15 mouse cellular contexts compared by ENCODE assay signal in the genomic region with DNA sequence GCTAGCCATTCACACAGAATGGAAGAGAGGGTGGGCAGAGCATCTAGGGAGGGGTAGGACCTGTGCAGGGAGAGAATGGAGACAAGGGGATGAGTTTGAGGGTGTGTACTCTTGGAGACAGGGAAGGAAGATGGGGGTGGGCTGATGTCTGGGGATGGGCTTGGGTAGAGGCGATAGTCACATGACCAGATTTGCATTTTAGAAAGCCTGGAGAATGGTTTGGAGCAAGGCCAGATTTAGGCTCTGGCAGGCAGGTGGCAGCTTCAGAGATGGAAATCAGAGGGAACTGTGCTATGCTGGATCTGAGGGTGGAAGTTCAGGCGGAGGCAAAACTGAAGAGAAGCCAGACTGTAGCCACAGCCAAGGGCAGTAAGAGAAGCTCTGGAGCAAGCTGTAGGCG. TPM values are rescaled to one million over a fixed set of nuclear protein-coding genes. Genes with fewer than 3 reads are reported as not detected.
DNase-seq lines count a peak whose midpoint lies in the region; ATAC-seq and TF ChIP-seq lines count a peak whose summit lies in the region.
"Had no signal": no experiment of that assay in that cellular context is flagged by ENCODE, and none has a peak within 500 bp of the region (broad histone marks: within the 10 kb centered on the region; RNA-seq: fewer than 3 reads in every experiment).

No protein-coding gene starts in this region.

- WGBS in hindbrain, embryonic 14.5 days, result 47% methylated on average over 3 of the region's 3 CpGs
- 34% methylated on average over 3 of the region's 3 CpGs for WGBS in neural tube, embryonic 14.5 days

- H3K36me3 ChIP-seq in hindbrain, embryonic 14.5 days (replicated peaks; ENCODE audit: control insufficient read depth, insufficient read depth), result peaks cover 22% of the 10 kb centered on the region
- no peaks in the 10 kb centered on the region for H3K36me3 ChIP-seq in neural tube, embryonic 14.5 days (ENCODE audit: control insufficient read depth, insufficient read depth, low read length)

- peak overlapping the region; percentile 59 for H3K27ac ChIP-seq in hindbrain, embryonic 14.5 days
- H3K27ac ChIP-seq in neural tube, embryonic 14.5 days (ENCODE audit: low read depth, low read length), result no peak overlapping the region
- H3K27ac ChIP-seq: heart, embryonic 15.5 days had no signal

- H3K4me3 ChIP-seq in hindbrain, embryonic 14.5 days (replicated peaks; ENCODE audit: low read length), result no peak overlapping the region
- H3K4me3 ChIP-seq in neural tube, embryonic 14.5 days (ENCODE audit: low read depth, low read length), result no peak overlapping the region
- H3K4me3 ChIP-seq: heart, embryonic 15.5 days had no signal

- 0 out of 2 replicates have a peak, but pooled peaks have one; percentile 37 for ATAC-seq in hindbrain, embryonic 14.5 days (ENCODE audit: low FRiP score)
- ATAC-seq in neural tube, embryonic 14.5 days (ENCODE audit: low read depth), result peak; percentile 52; the same call in 1 of the 2 replicates
- ATAC-seq: lung, postnatal 0 days had no signal

- H3K9me3 ChIP-seq in hindbrain, embryonic 14.5 days (ENCODE audit: control insufficient read depth, low read length), result no peaks in the 10 kb centered on the region
- no peaks in the 10 kb centered on the region for H3K9me3 ChIP-seq in neural tube, embryonic 14.5 days (ENCODE audit: control insufficient read depth, low read length)
- H3K9me3 ChIP-seq: G1E; heart, embryonic 15.5 days had no signal

- no peak for TF ChIP-seq CTCF in brain, embryonic 14.5 days (IDR thresholded peaks at IDR 0.05; ENCODE audit: borderline replicate concordance, extremely low read depth, insufficient read depth, insufficient read length)

- DNase-seq in retina, postnatal 1 day, result peak; percentile 54
- DNase-seq in retina, embryonic 14.5 days (ENCODE audit: low spot score), result no peak
- peak; percentile 96 for DNase-seq in brain, embryonic 14.5 days (ENCODE audit: low read depth)
- DNase-seq in hindbrain, embryonic 14.5 days (ENCODE audit: low spot score), result peak; percentile 66
- DNase-seq in B cell, adult 2 months, result no peak
- no peak for DNase-seq in adrenal gland, postnatal 10 days
- DNase-seq: embryo, embryonic 11 days; gastrocnemius, postnatal 36 days; kidney, postnatal 10 days; layer of hippocampus, postnatal 36 days had no signal

- no peak for TF ChIP-seq POLR2A in brain, embryonic 14.5 days (IDR thresholded peaks at IDR 0.05; ENCODE audit: borderline replicate concordance, extremely low read depth, insufficient read depth, insufficient read length, poor library complexity, severe bottlenecking)

- H3K27me3 ChIP-seq in hindbrain, embryonic 14.5 days (ENCODE audit: control insufficient read depth, insufficient read depth, low read length), result no peaks in the 10 kb centered on the region
- H3K27me3 ChIP-seq in neural tube, embryonic 14.5 days (ENCODE audit: control insufficient read depth, insufficient read depth, low read length), result no peaks in the 10 kb centered on the region
- H3K27me3 ChIP-seq: heart, embryonic 15.5 days had no signal

- H3K4me1 ChIP-seq in hindbrain, embryonic 14.5 days (replicated peaks; ENCODE audit: control insufficient read depth, insufficient read depth, low read length), result peaks cover 9% of the 10 kb centered on the region
- peaks cover 21% of the 10 kb centered on the region for H3K4me1 ChIP-seq in neural tube, embryonic 14.5 days (ENCODE audit: control insufficient read depth, insufficient read depth, low read length)

- no peak overlapping the region for H3K4me2 ChIP-seq in hindbrain, embryonic 14.5 days (replicated peaks)
- no peak overlapping the region for H3K4me2 ChIP-seq in neural tube, embryonic 14.5 days (ENCODE audit: low read depth, low read length)
- H3K4me2 ChIP-seq: heart, embryonic 15.5 days had no signal

- H3K9ac ChIP-seq in hindbrain, embryonic 14.5 days, result no peak overlapping the region
- H3K9ac ChIP-seq in neural tube, embryonic 14.5 days (replicated peaks; ENCODE audit: low read depth, low read length), result no peak overlapping the region
- H3K9ac ChIP-seq: heart, embryonic 15.5 days had no signal

RNA-seq across cellular contexts. Expression of a gene that starts 15.8 kb away (rescaled TPM):
- 32.2 and 36.8 TPM in 2 replicates for polyA plus RNA-seq in brain, embryonic 14.5 days (2012; rRNA removed)
- polyA plus RNA-seq in hindbrain, embryonic 14.5 days (2014; fragmentation: Nextera tagmentation; extraction: Ambion mirVana), result 47.3 and 47.5 TPM in 2 replicates
- 60.2 and 64.9 TPM in 2 replicates for polyA plus RNA-seq in neural tube, embryonic 14.5 days (2014; fragmentation: Nextera tagmentation; extraction: Ambion mirVana)
- 10 to 100 TPM; 15.4 to 21.8 TPM for total RNA-seq in adrenal gland, postnatal 10 days (2021)

RNA-seq across cellular contexts. Expression of a gene that starts 56.7 kb away (rescaled TPM):
- polyA plus RNA-seq in brain, embryonic 14.5 days (2012; rRNA removed), result 5.4 and 7.2 TPM in 2 replicates
- 6.7 and 10.0 TPM in 2 replicates for polyA plus RNA-seq in hindbrain, embryonic 14.5 days (2014; fragmentation: Nextera tagmentation; extraction: Ambion mirVana)
- 10.1 and 10.7 TPM in 2 replicates for polyA plus RNA-seq in neural tube, embryonic 14.5 days (2014; fragmentation: Nextera tagmentation; extraction: Ambion mirVana)
- total RNA-seq in adrenal gland, postnatal 10 days (2021), result 10 to 100 TPM; 17.8 to 39.9 TPM
- total RNA-seq: monocyte, adult 5-6 weeks had no signal
- polyA plus RNA-seq: G1E had no signal

Comparison
In these comparisons a context has a peak if more than half of its experiments do, and no peak if none do; other contexts are left out.
1. DNase-seq: peak in retina, postnatal 1 day (single experiment), brain, embryonic 14.5 days (single experiment) and hindbrain, embryonic 14.5 days (single experiment); none in retina, embryonic 14.5 days (single experiment), B cell, adult 2 months (0 of 2) and adrenal gland, postnatal 10 days (single experiment).